Mouse (Mus musculus) erythroblast, adult 5-6 weeks (primary cell): ENCODE measurements around the gene Gng7. TPM values are rescaled to one million over a fixed set of nuclear protein-coding genes. Genes with fewer than 3 reads are reported as not detected.

ENCODE experiments used
- ATAC-seq: replicated peaks from 2 replicates; pipeline ENCODE4 v1.8.0; 2016; ENCODE audit warnings: moderate number of reproducible peaks, mild to moderate bottlenecking, moderate TSS enrichment, inconsistent platforms; ENCODE audit not compliant: poor library complexity, low FRiP score, severe bottlenecking
- total RNA-seq, 2 experiments: library from RNA; stranded (forward) in 1 of 2; stranded (reverse) in 1 of 2; fragments of 150-400 nt in 1 of 2; fragments of 200-764, 138-1000 nt in 1 of 2; gene quantifications; 2 replicates each; pipeline versions ENCODE4 v1.2.3 to v1.2.4; 2015 to 2017; ENCODE audit warnings: low replicate concordance in 2 of 2

The Gng7 gene
- total RNA-seq, 2 experiments from 2014 or later = not detected

DNA sequence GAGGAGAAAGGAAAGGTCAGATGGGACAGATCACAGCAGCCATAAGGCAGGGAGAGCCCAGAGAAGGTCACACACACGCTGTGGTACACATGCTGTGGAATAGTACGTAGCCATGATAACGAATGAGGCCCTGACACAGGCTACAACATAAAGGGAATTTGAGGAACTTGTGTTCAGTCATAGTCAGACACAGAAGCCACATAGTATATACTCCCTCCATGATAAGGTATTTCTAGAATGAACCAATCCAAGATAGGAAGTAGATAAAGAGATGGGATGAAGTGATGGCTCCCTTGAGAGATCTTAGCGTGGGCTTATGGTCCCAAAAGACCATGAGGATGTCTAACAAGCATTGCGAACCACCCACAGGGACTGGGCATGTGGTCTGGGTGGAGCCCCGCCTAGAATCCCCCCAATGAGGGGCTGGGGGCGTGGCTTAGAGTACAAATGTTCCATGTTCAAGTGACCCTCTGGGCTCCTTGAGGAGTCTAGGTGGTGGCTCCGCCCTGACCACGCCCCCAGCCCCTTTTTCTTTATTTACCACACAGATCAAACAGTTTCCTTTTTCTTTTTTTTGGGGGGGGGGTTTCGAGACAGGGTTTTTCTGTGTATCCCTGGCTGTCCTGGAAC, 62.9 kb downstream of the Gng7 start:
- no peak for ATAC-seq

DNA sequence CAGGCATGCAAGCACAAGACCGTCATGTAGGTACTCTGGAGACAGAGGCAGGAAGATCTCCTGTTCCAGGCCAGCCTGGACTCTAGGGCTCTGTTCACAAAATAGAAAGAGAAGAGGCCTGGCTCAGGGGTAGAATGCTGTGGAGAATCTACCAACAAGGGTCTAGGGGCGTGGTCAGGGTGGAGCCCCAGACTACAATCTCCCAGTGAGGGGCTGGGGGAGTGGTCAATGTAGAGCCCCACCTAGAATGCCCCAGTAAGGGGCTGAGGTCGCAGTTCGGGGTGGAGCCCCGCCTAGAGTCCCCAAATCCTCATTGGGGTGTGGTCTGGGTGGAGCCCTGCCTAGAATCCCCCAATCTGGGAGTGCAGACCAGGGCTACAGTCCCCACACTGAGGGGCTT, 64.4 kb downstream of the Gng7 start:
- no peak for ATAC-seq

DNA sequence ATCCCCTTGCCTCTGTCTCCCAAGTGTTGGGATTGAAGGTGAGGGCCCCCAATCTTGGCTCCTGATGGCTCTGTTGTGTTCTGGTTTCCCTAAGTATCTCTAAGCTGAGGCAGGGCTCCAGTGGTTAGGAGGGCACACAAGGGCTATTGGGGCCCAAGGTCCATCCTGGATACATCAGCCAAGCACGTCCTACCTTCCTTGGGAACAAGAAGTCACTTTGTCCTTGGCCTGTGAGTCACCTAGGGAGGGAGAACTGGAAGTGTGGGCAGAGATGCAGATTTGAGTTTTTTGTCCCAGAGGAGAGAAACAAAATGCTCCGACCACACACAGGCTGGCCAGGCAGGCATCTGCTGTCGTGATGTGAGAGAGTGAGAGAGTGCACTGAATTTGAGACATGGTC, 65.7 kb downstream of the Gng7 start:
- ATAC-seq = no peak

DNA sequence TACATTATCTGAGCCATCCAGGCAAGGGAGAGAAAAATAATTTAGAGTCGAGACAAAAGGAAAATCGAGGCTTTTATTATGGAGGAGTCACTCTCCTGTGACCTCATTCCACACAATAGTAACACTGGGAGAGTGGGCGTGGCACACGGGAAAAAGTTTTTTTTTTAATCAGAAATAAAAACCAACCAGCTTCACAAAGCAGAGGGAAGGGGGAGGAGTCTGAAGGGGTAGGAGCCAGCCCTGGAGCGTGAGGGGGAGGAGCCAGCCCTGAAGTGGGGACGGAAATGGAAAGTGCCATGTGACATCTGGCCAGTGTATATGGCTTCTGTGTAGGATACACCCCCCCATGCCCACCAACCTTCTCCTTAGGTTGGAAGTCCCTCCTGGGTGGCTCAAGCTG, 66.2 kb downstream of the Gng7 start:
- ATAC-seq = no peak

DNA sequence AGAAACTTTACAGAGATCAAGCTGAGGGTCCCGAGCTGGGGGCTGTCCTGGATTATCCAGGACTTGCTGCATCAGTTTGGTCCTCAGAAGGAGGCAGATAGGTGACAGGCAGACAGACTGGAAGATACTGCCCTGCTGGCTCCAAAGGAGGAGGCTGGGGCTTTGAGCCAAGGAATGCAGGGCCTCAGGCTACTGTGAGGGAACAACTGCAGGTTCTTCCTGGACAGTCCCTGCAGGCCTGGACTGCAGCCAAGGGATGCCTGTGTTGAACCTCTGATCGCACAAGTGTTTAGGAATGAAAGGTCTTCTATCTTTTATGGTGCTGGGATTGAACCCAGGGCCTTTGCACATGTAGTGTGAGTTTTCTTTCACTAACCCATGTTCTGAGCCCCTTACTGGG, 66.9 kb downstream of the Gng7 start:
- no peak for ATAC-seq

DNA sequence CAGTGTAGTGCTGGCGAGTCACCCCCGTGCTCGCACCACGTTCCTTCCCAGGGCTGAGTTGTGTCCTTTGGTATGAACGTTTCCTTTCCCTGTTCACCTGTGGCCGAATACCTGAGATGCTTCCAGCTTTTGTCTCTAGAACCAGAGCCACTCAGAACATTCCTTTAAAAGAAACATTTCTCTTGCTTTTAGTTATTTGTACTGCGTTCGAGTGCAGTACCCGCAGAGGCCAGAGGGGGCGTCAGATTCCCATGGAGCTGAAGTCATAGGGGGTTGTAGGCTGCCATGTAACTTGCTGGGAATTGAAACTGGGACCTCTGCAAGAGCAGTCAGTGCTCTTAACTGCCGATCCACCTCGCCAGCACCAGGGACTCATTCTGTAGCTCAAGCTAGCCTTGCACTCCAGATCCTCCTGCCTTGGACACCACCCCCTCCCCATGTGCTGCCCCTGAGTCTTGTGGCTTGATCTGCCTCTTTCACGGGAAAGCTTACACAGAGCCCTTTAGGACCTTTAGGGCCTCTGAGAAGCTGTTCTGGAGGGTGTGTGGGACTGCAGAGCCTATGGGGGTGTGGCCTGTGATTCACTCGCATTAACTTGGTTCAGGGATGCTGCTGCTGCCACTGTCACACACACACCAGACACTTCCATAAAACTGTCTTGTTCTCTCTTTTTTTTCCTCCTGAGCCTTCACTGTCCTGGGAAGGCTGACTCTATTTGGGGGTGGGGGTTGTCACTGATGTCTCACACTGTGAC, 67.9 kb downstream of the Gng7 start:
- no peak for ATAC-seq

DNA sequence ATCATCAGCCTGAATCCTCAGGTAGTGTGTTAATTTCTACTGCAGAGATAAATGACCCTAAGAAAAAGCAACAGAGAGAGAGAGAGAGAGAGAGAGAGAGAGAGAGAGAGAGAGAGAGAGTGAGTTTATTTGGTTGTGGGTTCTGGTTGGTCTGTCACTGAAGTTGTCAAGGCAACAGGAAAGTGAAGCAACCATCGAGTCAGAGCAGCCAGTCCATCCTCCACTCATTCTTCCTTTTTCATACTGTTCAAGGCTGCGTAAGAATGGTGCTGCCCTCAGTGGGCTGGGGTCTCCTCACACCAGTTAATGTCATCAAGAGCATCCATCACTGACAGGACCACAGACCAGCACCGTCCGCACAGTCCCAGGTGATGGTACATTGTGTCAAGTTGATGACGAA, 70.5 kb downstream of the Gng7 start:
- ATAC-seq = no peak

DNA sequence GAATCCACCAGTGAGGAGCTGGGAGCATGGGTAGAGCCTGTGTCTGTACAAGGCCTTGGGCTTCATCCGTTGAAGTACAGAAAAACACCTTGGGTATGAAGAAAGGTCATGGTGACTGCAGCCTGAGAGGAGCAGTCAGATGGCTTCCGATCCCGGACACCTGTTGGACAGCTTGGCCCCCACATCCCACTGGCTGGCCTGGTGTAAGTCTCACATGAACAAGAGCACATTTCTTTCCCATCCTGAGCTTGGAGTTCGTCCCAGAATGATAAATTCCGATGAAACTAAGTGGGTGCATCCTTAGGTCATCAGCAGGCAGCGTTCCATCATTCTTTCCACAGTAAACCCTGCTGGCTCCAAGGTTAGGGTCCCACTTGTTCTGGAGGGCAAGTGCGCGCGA, 71.0 kb downstream of the Gng7 start:
- no peak for ATAC-seq

DNA sequence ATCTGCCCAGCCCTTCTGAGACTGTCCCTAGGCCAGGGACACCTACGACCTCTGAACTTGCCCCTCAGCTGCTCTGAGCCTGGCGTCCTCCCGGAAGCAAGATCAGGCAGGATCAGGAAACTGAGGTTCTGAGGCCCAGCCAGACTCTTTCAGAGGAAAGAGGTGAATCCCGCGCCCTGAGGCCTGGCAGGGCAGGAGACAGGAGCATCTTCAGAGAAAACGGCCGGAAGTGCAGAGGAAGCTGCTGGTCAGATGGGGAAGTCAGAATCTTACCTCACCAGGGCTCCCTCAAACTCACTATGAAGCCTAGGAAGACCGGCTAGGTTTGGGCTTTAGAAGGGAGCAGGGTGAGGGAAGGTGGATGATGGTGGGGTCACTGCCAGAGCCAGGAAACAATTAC, 71.8 kb downstream of the Gng7 start:
- ATAC-seq = no peak

DNA sequence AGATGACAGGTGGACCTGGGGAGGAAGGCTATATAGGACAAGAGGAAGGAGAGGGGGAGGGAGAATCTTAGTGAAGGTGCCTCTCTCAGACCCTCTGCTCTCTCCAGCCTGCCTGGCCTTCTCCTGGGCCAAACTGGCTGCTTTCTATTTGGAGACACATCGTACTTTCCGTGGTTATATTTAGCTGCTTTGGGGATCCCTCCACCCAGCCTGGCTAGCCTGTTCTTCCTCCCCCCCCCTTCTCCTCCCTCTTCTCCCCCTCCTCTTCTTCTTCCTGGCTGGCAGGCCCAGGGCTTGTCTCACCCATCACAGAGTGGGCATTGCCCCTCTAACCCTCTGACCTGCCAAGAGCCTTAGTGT, 73.8 kb downstream of the Gng7 start:
- ATAC-seq = no peak

DNA sequence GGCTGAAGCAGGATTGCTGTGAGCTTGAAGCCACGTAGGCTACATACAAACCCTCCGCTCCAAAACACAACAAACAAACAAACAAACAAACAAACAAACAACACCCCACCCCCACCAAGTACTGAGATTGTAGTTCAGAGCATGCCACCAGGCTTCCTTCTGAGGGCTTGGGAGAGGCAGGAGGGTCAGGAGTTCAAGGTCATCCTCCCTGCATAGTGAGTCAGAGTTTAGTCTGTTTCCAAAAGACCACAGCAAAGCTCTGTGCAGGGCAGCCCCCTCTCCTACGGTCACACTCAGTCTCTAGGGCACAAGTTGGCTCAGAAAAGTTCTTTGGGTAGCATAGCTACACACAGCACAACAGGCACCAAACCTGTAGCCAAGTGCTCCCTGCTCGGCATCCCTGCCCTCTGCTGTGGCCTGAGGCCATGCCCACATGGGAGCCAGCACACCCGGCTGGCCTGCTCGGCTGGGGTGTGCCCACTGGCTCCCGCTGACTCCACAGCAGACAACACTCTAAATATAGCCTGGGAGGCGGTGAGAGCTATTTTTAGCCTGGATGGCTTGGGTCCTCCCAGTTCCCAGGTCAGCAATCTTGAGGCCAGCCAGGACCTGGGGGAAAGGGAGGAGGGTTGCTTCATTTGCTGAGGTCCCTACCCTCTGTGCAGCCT, 74.3 kb downstream of the Gng7 start:
- ATAC-seq = no peak

DNA sequence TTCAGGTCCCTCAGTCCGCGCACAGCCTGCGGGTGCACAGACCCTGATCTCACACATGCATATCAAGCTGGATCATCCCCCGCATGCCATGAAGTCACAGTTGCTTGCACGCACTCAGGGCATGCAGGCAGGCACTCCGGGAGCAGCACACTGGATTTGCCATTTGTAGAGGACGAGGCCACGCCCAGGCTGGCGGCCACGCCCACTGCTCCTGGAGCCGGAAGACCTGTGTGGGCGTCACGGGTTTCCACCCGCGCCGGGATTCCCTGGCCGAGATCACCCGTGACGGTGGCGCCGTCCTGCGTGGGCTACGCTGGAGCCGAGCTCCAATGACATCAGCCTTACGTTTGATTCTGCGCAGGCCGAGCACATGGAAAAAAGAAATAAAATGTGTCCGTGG, 75.1 kb downstream of the Gng7 start:
- peak; percentile 61 for ATAC-seq

DNA sequence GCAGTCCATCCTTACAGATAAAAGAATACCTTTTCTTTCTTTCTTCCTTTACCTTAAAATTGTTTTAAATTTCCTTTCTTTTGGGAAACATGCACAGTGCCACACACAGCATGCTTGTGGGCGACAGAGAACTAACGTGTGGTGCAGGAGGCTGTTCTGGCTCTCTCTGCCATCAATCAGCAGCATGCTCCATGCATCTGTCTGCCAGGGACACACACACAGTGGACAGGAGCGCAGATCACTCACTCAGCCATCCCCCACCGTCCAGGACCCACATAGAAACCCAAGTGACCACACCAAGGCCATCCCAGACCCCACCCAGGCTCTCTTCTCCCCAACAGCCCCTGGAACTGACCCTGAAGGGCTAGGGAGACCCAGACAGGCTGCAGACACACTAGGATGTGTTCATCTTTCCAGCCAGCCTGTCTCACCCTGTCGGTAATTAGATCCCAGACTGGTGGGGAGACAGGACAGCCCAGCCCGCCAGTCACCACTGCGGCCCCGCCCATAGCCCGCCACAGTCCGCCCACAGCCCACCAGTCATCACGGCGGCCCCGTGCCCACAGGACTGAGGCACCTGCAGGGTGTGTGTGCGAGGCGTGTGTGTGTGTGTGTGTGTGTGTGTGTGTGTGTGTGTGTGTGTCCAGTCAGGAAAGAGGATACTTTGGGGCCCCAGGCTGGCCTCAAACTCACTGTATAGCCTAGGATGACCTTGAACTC, 75.8 kb downstream of the Gng7 start:
- no peak for ATAC-seq

DNA sequence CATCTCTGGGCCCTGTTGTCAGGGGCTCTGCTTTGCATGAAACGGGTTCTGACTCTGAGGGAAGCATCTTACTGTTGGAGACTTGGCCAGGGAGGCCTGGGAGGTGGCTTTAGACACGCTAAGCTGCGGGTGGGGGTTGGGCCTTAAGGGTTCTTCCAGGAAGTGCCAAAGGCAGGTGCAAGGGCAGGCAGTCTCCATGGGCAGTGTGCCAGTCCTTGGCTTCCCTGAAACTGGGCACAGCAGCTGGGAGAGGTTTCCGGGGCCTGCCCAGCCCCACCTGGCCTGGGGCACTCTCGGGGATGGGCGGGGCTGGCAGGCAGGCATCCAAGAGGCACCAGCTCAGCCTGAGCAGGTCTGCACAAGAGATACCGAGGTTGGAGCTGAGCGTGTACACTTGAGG, 77.1 kb downstream of the Gng7 start:
- ATAC-seq = no peak

DNA sequence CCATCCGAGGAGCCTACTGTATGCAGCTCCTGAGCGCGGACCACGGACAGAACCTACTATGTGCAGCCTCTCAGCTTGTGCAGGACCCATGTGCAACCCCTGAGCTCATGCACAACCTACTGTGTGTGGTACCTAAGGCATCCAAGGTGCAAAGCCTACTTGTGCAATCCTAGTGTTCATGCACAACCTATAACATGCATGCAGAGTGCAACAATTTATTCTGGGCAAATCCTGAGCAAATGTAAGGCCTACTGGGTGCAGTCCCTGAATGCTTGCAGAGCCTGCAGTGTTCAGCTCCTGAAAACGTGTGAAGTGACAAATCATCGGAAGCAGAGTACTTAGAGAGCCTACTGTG, 78.0 kb downstream of the Gng7 start:
- no peak for ATAC-seq

DNA sequence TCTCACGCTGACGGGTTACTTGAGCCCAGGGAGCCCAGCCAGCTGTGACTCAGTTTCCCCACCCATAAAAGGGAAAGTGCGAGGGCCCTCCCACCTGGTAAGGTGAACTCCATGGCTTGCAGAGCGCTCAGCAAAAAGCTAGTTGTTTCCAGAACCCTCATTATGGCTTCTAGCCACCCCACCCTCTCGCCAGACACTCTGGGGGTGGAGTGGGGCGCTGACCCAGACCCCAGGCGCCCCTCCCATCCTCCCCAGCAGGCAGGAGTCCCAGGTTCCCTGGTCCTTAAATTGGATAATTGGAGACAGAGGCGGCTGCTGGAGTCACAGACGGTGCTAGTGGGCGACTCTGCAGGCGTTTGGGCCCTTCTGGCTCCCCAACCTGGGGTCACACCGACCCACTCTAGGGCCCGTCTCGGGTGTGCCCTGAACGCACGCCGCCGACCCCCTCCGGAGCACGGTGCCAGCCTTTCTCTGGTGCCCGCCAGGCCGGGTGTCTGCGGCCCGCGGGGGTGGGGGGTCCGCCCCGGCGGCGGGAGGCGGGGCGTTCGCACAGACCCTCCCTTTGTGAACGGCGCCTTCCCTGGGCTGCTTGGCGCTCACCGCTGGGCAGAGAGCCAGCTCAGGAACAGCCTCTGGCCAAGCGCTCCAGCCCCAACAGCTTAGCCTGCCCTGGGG, 78.5 kb downstream of the Gng7 start:
- ATAC-seq = no peak

DNA sequence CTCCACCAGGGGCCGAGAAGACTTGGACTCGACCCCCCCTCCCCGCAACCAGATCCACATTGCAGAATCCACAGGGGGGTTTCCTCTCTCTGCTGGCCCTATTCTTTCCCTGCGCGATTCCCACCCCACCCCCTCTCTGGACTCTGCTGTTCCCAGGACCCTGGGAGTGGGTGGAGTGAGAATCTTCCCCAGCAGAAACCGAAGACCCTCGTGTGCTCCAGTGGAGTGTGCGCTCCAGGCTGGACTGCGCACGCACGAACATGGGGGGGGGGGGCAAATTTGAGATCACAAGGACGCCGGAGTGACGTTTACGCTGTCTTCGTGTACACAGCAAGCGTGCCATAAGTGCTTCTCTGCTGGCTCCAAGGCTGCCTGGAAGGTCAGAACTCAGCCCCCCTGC, 79.0 kb downstream of the Gng7 start:
- ATAC-seq = no peak

DNA sequence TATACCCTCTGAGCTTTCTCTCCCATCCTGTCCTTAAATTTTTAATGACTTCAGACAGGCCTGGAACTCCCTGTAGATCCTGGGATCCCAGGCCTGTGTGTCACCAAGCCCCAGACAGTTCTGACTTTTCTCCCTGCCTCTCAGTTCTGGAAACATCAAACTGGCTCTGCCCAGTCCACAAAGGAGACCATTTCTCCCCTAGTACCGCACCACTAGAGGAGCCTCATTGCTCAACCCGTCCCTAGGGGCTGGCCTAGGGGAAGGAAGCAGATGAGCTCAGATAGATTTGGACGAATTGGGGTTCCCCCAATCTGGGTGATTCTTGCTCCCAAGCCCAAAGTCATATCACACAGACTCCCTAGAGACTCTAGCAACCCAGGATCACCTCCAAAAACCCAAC, 79.5 kb downstream of the Gng7 start:
- ATAC-seq = no peak

DNA sequence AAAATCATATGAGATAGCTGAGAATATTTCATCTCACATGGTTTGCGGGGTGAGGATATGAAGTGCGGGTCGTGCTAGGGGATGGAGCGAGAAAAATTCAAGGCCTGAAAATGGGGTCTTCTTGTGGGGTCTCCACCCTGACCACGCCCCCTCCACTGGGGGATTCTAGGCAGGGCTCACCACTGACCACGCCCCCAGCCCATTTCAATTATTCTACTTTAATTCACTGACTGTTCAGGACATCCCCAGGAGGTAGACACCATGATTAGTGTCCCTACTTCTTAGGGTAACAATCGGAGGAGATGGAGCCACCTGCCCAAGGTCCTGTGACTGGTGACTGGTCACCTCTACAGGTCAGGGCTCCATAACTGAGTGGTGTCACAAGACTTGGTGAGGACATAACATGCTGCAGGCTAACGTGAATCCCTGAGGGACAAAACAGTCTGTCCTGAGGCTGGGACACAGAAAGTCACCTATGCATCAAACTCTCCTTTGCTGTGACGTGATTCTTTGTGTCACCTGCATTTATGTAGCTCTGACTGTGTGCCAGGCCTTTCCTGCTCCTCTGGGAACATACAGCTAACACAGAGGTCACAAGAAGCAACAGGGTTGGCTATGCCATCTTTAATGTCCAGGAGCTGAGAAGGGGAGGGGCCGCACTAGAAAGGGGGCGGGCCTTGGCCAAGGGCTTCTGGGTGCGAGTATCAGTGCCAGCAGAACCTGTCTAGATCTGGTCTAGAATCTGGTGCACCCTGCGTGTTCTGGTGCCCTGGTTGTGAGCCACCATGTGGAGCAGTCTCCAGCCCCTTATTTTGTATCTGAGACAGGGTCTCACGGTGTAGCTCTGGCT, 80.4 kb downstream of the Gng7 start:
- ATAC-seq = no peak
